Mouse (Mus musculus) thymus, adult 2 months (tissue): Measurements from ENCODE around the gene Atp2c2. TPM values are rescaled to one million over a fixed set of nuclear protein-coding genes. Genes with fewer than 3 reads are reported as not detected.

Source experiments
- DNase-seq: peaks from one replicate; pipeline ENCODE4 v3.0.0; 2021
- H3K27ac ChIP-seq: fragments of 200-500 bp; 2 replicates; pipeline ENCODE4 v1.5.1; 2012; ENCODE audit warnings: low read length, control low read depth; ENCODE audit not compliant: control insufficient read depth, insufficient read depth
- H3K27me3 ChIP-seq: fragments of 200-500 bp; 2 replicates; pipeline ENCODE4 v1.6.1; 2012; ENCODE audit warnings: mild to moderate bottlenecking, low read length, moderate library complexity, mixed read lengths; ENCODE audit not compliant: control insufficient read depth, insufficient read depth
- H3K36me3 ChIP-seq: fragments of 200-500 bp; 2 replicates; pipeline ENCODE4 v1.6.1; 2012; ENCODE audit warnings: mild to moderate bottlenecking, low read length, moderate library complexity; ENCODE audit not compliant: control insufficient read depth, insufficient read depth
- H3K4me1 ChIP-seq: fragments of 200-500 bp; replicated peaks from 2 replicates; pipeline ENCODE4 v1.6.1; 2012; ENCODE audit warnings: low read length; ENCODE audit not compliant: control insufficient read depth, insufficient read depth
- H3K4me3 ChIP-seq: fragments of 200-500 bp; 2 replicates; pipeline ENCODE4 v1.5.1; 2012; ENCODE audit warnings: mild to moderate bottlenecking, low read length, control low read depth, moderate library complexity; ENCODE audit not compliant: control insufficient read depth, insufficient read depth
- CTCF ChIP-seq: fragments of 200-500 bp; IDR thresholded peaks from 2 replicates; pipeline ENCODE4 v1.5.1; 2012; ENCODE audit warnings: mild to moderate bottlenecking, control low read depth, low read length, moderate library complexity, borderline replicate concordance; ENCODE audit not compliant: control insufficient read depth, poor library complexity, insufficient read depth; ENCODE audit errors: extremely low read depth
- POLR2A ChIP-seq: fragments of 200-500 bp; IDR thresholded peaks from 2 replicates; pipeline ENCODE4 v1.6.1; 2012; ENCODE audit warnings: mild to moderate bottlenecking, low read length, control low read depth, moderate library complexity; ENCODE audit not compliant: control insufficient read depth, poor library complexity, insufficient read depth; ENCODE audit errors: extremely low read depth
- WGBS: fragments of 180-500 bp; shearing (Covaris S2); methylation state at CpG from one replicate; pipeline ENCODE4 v1.1.7; 2018; 5-methylcytosine and 5-hydroxymethylcytosine counted together
- polyA plus RNA-seq: library from polyadenylated mRNA; depleted of rRNA; stranded (reverse); fragments of >200 nt; gene quantifications from 2 replicates; pipeline ENCODE4 v1.2.3, GENCODE M21; 2012

The Atp2c2 gene
- polyA plus RNA-seq, 1 experiment: 0.16 TPM

DNA sequence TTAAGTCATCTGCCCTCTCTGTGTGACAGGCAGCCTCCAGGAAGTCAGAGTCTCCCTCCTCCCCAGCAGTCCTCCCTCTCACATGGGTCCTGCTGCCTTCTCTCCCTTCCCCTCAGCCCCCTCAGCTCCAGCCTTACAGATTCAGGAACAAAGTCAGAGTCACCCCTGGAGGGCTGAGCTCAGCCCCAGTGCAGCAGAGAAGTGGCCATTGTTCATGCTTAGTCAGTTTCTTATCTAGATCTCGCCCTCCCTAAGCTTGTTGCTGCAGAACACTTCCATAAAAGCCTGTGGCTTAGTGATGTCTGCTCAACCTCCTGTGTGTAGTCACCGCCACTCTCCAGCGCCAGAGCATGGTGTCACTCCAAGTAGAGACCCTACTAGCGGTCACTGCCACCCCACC, 44.8 kb downstream of the Atp2c2 start:
- WGBS: 89% methylated on average over 4 of the region's 4 CpGs
- Histone ChIP-seq H3K4me3 (no peak overlapping the region), H3K27ac (no peak overlapping the region), H3K27me3 (no peaks in the 10 kb centered on the region), H3K4me1 (no peaks in the 10 kb centered on the region), H3K36me3 (no peaks in the 10 kb centered on the region)
- no peak for DNase-seq
- no peak for TF ChIP-seq CTCF
- no peak for TF ChIP-seq POLR2A

DNA sequence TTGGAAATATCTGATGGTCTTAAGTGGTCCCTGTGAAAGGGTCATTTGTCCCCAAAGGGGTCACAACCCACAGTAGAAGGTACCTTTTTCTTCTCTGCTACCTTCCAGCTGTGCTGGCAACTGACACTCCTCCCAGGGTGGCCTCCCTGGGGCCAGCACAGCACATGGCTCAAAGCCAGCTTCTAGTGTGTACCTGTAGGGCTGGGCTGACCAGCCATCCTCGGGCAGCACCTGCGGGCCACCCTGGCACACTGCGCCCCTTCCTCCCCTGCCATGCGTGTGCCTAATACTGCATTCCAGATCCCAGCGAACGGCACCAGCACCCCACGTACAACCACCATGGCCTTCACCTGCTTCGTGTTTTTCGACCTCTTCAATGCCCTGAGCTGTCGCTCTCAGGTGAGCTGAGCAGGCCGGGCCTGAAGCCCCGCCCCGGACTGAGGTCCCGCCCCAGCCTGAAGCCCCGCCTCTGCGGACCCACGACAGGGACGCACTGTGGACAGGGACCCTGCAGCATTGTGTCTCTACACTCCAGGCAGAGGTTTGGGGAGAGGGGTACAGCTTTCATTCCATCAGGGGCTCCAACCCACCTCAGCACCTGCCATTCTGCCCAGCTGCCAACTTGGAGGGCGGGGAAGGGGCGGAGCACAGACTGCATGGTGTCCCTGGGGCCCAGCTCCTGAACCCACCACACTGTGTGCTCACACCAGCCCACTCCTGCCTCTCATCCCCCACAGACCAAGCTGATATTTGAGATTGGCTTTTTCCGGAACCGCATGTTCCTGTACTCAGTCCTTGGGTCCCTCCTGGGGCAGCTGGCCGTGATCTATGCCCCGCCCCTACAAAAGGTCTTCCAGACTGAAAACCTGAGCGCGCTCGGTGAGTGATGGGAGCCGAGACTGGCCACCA, 55.7 kb downstream of the Atp2c2 start:
- peak; percentile 27 for DNase-seq
- no peaks in the 10 kb centered on the region for H3K27me3 ChIP-seq
- 12% methylated on average over 28 of the region's 28 CpGs for WGBS
- no peak for TF ChIP-seq POLR2A
- no peak overlapping the region for H3K27ac ChIP-seq
- peaks cover 9% of the 10 kb centered on the region; the same call in 1 of the 2 replicates for H3K4me1 ChIP-seq
- peak overlapping the region; percentile 47 for H3K4me3 ChIP-seq
- H3K36me3 ChIP-seq: no peaks in the 10 kb centered on the region

DNA sequence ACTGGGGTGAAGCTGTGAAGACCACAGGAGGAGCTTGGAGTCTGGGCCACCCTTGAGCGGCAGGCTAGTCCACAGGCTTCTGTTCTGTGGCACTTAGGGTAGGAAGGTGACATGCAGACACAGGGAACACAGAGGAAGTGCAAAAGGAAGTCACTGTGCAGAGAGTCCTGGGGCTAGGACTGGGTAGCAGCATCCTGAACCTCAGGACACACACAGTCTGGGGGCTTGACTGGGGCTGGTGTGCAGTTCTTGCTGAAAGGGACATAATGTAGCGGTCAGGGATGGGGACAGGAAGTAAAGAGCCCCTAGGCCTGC, 56.3 kb downstream of the Atp2c2 start:
- 50% methylated on average over 2 of the region's 2 CpGs for WGBS
- TF ChIP-seq CTCF (no peak), POLR2A (no peak)
- no peak for DNase-seq
- Histone ChIP-seq H3K27ac (no peak overlapping the region), H3K4me1 (peaks cover 9% of the 10 kb centered on the region; the same call in 1 of the 2 replicates), H3K27me3 (no peaks in the 10 kb centered on the region), H3K4me3 (peak overlapping the region; percentile 47), H3K36me3 (no peaks in the 10 kb centered on the region)

DNA sequence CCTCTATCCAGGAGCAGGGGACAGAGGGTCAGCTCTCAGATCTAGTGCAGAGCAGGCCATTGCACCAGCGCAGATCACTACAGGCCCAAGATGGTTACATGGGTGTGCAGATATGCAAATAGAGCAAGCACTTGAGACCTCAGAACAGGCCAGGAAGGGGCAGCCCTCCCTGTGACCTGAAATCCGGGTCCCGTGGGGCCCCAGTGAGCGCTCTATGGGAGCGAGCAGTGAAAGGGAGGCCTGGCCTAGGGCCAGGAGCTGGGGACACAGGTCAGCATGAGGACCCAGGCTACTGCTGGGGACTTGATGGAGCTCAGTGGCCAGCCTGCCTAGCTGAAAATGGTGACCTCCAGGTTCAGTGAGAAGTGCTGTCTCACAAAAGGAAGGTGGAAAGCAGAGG, 56.7 kb downstream of the Atp2c2 start:
- DNase-seq: no peak
- Histone ChIP-seq H3K4me3 (no peak overlapping the region), H3K36me3 (no peaks in the 10 kb centered on the region), H3K27me3 (no peaks in the 10 kb centered on the region), H3K4me1 (peaks cover 9% of the 10 kb centered on the region; the same call in 1 of the 2 replicates), H3K27ac (no peak overlapping the region)
- 68% methylated on average over 5 of the region's 5 CpGs for WGBS
- no peak for TF ChIP-seq POLR2A
- no peak for TF ChIP-seq CTCF

DNA sequence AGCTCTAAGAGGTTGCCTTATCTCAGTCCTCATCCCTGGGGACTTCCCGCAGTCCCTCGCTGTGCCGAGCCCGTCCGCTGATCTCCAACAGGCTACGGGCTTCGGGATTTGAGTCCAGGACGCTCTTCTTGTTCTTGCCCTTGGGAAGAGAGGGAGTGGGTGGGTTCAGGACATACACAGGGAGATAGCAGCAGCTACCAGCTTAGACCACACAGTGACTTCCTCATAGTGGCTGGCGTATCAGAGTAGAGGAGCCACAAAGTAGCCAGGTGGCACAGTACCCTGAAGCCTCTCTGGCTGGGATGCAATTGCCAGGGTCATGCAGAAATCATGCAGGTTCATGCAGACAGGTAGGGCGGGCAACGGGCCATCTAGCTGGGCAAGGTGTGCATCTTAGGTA, 61.9 kb downstream of the Atp2c2 start:
- Histone ChIP-seq H3K4me1 (no peaks in the 10 kb centered on the region), H3K27ac (no peak overlapping the region), H3K27me3 (no peaks in the 10 kb centered on the region), H3K4me3 (no peak overlapping the region), H3K36me3 (no peaks in the 10 kb centered on the region)
- no peak for TF ChIP-seq CTCF
- no peak for TF ChIP-seq POLR2A
- DNase-seq: no peak
- WGBS: 96% methylated on average over 11 of the region's 11 CpGs

DNA sequence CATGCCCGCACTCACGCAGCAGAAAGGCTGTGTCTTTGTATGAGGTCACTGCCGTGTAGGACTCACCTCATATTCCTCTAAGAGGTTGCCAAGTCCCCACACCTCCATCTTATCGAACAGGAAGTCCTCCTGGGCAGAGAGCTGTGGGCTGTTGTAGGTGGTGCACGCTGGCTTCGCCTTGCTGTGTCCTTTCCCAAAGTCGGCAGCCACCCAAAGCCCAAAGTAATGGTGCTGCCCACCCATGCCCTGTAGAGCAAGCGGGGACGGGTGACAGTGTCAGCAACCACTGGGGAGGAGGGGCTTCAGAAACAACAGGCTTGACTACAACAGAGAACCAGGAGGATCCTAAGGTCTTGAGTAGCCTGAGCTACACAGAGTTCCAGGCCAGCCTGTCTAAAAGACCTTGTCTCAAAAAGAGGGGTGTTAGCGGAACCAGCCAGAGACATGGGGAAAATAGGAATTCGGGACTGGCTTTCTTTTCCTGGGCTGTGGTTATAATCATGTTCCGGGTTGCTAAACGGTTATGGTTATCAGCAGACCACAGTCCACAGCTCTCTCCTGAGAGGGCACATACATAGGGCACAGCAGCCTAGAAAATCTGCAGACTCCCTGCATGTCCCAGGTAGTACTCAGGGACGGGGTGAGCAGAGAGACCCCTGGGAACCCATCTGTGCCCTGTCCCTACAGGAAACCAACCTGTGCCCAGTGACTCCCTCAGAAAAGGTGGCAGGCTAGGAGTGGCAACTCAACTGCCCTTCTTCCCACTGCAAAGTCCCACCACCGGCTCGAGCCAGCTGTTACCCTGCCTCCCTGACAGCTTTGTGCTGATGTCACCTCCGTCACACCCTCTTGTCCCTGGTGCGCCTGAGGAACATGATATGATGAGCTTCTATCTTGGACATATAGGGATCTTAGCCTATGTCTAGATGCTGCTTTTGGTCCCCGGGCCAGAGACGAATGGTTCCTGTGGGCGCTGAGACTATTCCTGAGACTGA, 62.7 kb downstream of the Atp2c2 start:
- 93% methylated on average over 21 of the region's 21 CpGs for WGBS
- TF ChIP-seq CTCF (no peak), POLR2A (no peak)
- no peak for DNase-seq
- Histone ChIP-seq H3K27ac (no peak overlapping the region), H3K36me3 (no peaks in the 10 kb centered on the region; the same call in 1 of the 2 replicates), H3K4me1 (no peaks in the 10 kb centered on the region), H3K4me3 (no peak overlapping the region), H3K27me3 (no peaks in the 10 kb centered on the region)
